In genomic region chr2:165288315-165289031, GRCm38 (mm10) we compare ENCODE assay signal across 8 mouse cellular contexts. TPM values are rescaled to one million over a fixed set of nuclear protein-coding genes. Genes with fewer than 3 reads are reported as not detected.
DNase-seq lines count a peak whose midpoint lies in the region; ATAC-seq lines count a peak whose summit lies in the region.

No protein-coding gene starts in this region.

- H3K9ac ChIP-seq in embryonic facial prominence, embryonic 11.5 days (replicated peaks; ENCODE audit: low read length) = peak overlapping the region; percentile 47
- peak overlapping the region; percentile 68 for H3K9ac ChIP-seq in midbrain, embryonic 14.5 days (replicated peaks; ENCODE audit: low read length)

- 69% methylated on average over 18 of the region's 18 CpGs for whole genome bisulfite sequencing in embryonic facial prominence, embryonic 11.5 days
- WGBS in midbrain, embryonic 14.5 days = 58% methylated on average over 18 of the region's 18 CpGs

- peak overlapping the region; percentile 91 for H3K4me2 ChIP-seq in embryonic facial prominence, embryonic 11.5 days (ENCODE audit: low read depth, low read length)
- peak overlapping the region; percentile 98 for H3K4me2 ChIP-seq in midbrain, embryonic 14.5 days (ENCODE audit: low read length)

- H3K9me3 ChIP-seq in embryonic facial prominence, embryonic 11.5 days (replicated peaks; ENCODE audit: control insufficient read depth, low read length) = no peaks in the 10 kb centered on the region
- H3K9me3 ChIP-seq in midbrain, embryonic 14.5 days (ENCODE audit: control insufficient read depth, low read length) = no peaks in the 10 kb centered on the region

- H3K36me3 ChIP-seq in embryonic facial prominence, embryonic 11.5 days (replicated peaks; ENCODE audit: control insufficient read depth, insufficient read depth, low read depth, low read length) = peaks cover 3% of the 10 kb centered on the region; the same call in 1 of the 2 replicates
- peaks cover 40% of the 10 kb centered on the region for H3K36me3 ChIP-seq in midbrain, embryonic 14.5 days (ENCODE audit: control insufficient read depth, insufficient read depth, low read length)

- ATAC-seq in embryonic facial prominence, embryonic 11.5 days (replicated peaks; ENCODE audit: insufficient number of reproducible peaks, low FRiP score, low TSS enrichment, low read depth) = no peak
- ATAC-seq in midbrain, embryonic 14.5 days (ENCODE audit: low FRiP score, low TSS enrichment) = peak; percentile 80

- no peak overlapping the region for H3K27ac ChIP-seq in embryonic facial prominence, embryonic 11.5 days (replicated peaks; ENCODE audit: low read depth, low read length)
- peak overlapping the region; percentile 72 for H3K27ac ChIP-seq in midbrain, embryonic 14.5 days (replicated peaks; ENCODE audit: low read depth, low read length)

- intact Hi-C loops in left cerebral cortex, postnatal 36 days (cut with DNase I) = loop anchor here (2.0 to 5.0 kb wide), 3 partner anchors 28 to 64 kb away; partner anchors contain the start of gene Elmo2

- no peaks in the 10 kb centered on the region for H3K27me3 ChIP-seq in embryonic facial prominence, embryonic 11.5 days (ENCODE audit: control insufficient read depth, insufficient read depth, low read length)
- H3K27me3 ChIP-seq in midbrain, embryonic 14.5 days (ENCODE audit: control insufficient read depth, insufficient read depth, low read length) = no peaks in the 10 kb centered on the region

- peak; percentile 93 for DNase-seq in adrenal gland, postnatal 14 days
- DNase-seq in embryonic facial prominence, embryonic 11.5 days (ENCODE audit: low spot score) = no peak
- DNase-seq in heart, adult 18-20 months = peak; percentile 86 to 91
- peak; percentile 72 for DNase-seq in kidney, adult 18-20 months
- DNase-seq in left cerebral cortex, postnatal 36 days (ENCODE audit: low spot score in 2 of 2) = peak; percentile 88 to 89
- DNase-seq in midbrain, embryonic 14.5 days = peak; percentile 75
- peak; percentile 86 for DNase-seq in testis, postnatal 14 days (ENCODE audit: low spot score)
- no peak for DNase-seq in thymus, postnatal 4 days

- peaks cover 3% of the 10 kb centered on the region for H3K4me1 ChIP-seq in embryonic facial prominence, embryonic 11.5 days (ENCODE audit: control insufficient read depth, insufficient read depth, low read length)
- peaks cover 16% of the 10 kb centered on the region for H3K4me1 ChIP-seq in midbrain, embryonic 14.5 days (ENCODE audit: control insufficient read depth, insufficient read depth, low read length)

- H3K4me3 ChIP-seq in embryonic facial prominence, embryonic 11.5 days (ENCODE audit: low read depth, low read length) = peak overlapping the region; percentile 48
- H3K4me3 ChIP-seq in midbrain, embryonic 14.5 days (replicated peaks; ENCODE audit: low read depth, low read length) = peak overlapping the region; percentile 71

RNA-seq across cellular contexts. Expression of gene Slc35c2, which starts 0.8 kb away (rescaled TPM):
- total RNA-seq in adrenal gland, postnatal 14 days (2021) = 32.8 and 36.4 TPM in 2 replicates
- polyA plus RNA-seq in embryonic facial prominence, embryonic 11.5 days (2014; fragmentation: Nextera tagmentation; extraction: Ambion mirVana) = 38.6 and 41.8 TPM in 2 replicates
- 10 to 100 TPM; 16.3 to 18.0 TPM for total RNA-seq in heart, adult 18-20 months (2021)
- total RNA-seq in left cerebral cortex, postnatal 36 days (2021) = 10 to 100 TPM; 52.9 to 56.8 TPM
- polyA plus RNA-seq in midbrain, embryonic 14.5 days (2014; fragmentation: Nextera tagmentation; extraction: Ambion mirVana) = 60.8 and 65.2 TPM in 2 replicates

RNA-seq across cellular contexts. Expression of gene Elmo2, which starts 37.8 kb away (rescaled TPM):
- total RNA-seq in adrenal gland, postnatal 14 days (2021) = 26.2 and 27.8 TPM in 2 replicates
- polyA plus RNA-seq in embryonic facial prominence, embryonic 11.5 days (2014; fragmentation: Nextera tagmentation; extraction: Ambion mirVana) = 85.9 and 92.9 TPM in 2 replicates
- 10 to 100 TPM; 14.8 to 21.1 TPM for total RNA-seq in heart, adult 18-20 months (2021)
- total RNA-seq in left cerebral cortex, postnatal 36 days (2021) = 100 to 1,000 TPM; 160 to 161 TPM
- polyA plus RNA-seq in midbrain, embryonic 14.5 days (2014; fragmentation: Nextera tagmentation; extraction: Ambion mirVana) = 92.3 and 109 TPM in 2 replicates

RNA-seq across cellular contexts. Expression of gene Cdh22, which starts 53.8 kb away (rescaled TPM):
- total RNA-seq in adrenal gland, postnatal 14 days (2021) = 1.3 and 1.6 TPM in 2 replicates
- 1.2 and 1.3 TPM in 2 replicates for polyA plus RNA-seq in embryonic facial prominence, embryonic 11.5 days (2014; fragmentation: Nextera tagmentation; extraction: Ambion mirVana)
- total RNA-seq in heart, adult 18-20 months (2021) = 1 to 10 TPM in 1 of 2 experiments, under 1 TPM in 1; 0.52 to 1.0 TPM
- 10 to 100 TPM; 50.3 to 58.7 TPM for total RNA-seq in left cerebral cortex, postnatal 36 days (2021)
- polyA plus RNA-seq in midbrain, embryonic 14.5 days (2014; fragmentation: Nextera tagmentation; extraction: Ambion mirVana) = 15.8 and 18.4 TPM in 2 replicates

Comparison
In these comparisons a context has a peak if more than half of its experiments do, and no peak if none do; other contexts are left out.
1. DNase-seq: peak in adrenal gland, postnatal 14 days (single experiment), heart, adult 18-20 months (2 of 2), kidney, adult 18-20 months (single experiment), left cerebral cortex, postnatal 36 days (2 of 2), midbrain, embryonic 14.5 days (single experiment) and testis, postnatal 14 days (single experiment); none in embryonic facial prominence, embryonic 11.5 days (single experiment) and thymus, postnatal 4 days (single experiment).
2. RNA of gene Cdh22, which starts 53.8 kb away (total RNA-seq): 50.3 to 58.7 TPM in left cerebral cortex, postnatal 36 days; 1.3 to 1.6 TPM in adrenal gland, postnatal 14 days and 0.52 to 1.0 TPM in heart, adult 18-20 months; every median in the first group is over 10 times any median in the second.